Mouse (Mus musculus): Measurements from ENCODE around the gene Gm5591. TPM values are rescaled to one million over a fixed set of nuclear protein-coding genes. Genes with fewer than 3 reads are reported as not detected.
"Not testable (repeated sequence)": the region's sequence is repeated elsewhere in the genome, so short reads cannot be mapped to it uniquely, and the experiment has no call there.

Gene Gm5591
- total RNA-seq (2014; fragmentation: Nextera tagmentation), result not detected in 2 replicates
- total RNA-seq (2017), result not detected in 2 replicates

DNA sequence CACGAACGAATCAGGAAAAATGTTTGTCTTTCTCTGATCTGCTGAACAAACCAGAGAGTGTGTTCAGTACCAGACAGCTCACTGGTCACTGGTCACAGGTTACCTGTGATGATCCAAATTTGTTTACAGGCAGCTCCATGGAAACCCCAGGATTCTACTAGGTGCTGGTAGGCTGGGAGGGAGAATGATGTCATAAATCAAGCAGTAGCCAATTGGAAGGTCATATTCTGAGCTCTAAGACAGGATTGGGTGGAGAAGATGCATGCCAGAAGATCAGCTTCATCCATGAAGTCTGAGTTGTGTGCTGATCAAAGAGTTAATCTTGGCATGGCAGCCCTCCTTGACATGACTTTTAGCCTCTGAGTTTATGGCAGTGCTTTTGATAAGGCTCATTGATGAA lies at the start of gene Gm5591:
Gene Gm5591 (minus strand): TSS at position 101 of the 400 bp plus-strand sequence.
- ATAC-seq (replicated peaks; ENCODE audit: low FRiP score, low TSS enrichment, poor library complexity, severe bottlenecking), result not testable (repeated sequence)

DNA sequence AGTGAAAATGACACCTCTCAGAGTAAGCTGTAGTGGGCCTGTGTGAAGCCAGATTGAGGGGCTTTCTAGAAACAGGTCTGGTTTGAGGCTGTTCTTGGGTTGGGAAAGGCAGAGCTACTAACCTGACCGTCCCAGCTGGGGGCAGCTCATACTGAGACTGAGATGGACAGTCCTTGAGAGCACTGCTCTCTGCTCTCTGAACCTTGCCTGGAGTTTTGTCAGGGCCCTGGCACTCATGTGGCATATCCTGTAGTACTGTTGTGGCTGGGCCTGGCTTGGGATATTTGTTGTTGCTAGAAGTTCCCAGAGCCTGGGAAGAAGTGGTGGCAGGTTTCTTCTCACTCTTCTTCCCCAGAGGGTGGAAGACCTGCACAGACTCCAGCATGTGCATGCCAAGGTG lies 39.5 kb downstream of the Gm5591 start:
- ATAC-seq (replicated peaks; ENCODE audit: low FRiP score, low TSS enrichment, poor library complexity, severe bottlenecking), result not testable (repeated sequence)
